Mouse (Mus musculus): ENCODE results near the gene Glp2r.
A peak's percentile ranks its signal among the peaks of the same experiment; 100 is the strongest.

The Glp2r gene

DNA sequence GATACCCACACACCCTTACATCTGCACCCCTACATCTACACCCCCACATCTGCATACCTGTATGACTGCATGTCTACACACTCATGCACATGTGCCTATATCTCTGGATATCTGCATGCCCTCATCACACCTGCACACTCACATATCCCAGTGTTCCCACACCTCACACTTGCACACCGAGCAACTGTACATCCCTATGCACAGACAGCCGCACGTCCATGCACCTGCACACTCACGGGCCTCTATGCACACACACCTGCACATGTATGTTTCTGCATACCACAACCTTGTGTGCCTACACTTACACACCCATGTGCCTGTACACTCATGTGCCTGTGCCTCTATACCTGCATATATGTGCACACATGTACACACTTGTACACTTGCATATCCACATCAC is 107.5 kb downstream of the Glp2r start:
- no peak for DNase-seq (ENCODE audit: low spot score in 2 of 2)

- DNase-seq (ENCODE audit: low spot score in 2 of 2), result no peak
These were observed 109.5 kb downstream of the Glp2r start for GRCm38 (mm10) chr11:67661465-67661864.

DNA sequence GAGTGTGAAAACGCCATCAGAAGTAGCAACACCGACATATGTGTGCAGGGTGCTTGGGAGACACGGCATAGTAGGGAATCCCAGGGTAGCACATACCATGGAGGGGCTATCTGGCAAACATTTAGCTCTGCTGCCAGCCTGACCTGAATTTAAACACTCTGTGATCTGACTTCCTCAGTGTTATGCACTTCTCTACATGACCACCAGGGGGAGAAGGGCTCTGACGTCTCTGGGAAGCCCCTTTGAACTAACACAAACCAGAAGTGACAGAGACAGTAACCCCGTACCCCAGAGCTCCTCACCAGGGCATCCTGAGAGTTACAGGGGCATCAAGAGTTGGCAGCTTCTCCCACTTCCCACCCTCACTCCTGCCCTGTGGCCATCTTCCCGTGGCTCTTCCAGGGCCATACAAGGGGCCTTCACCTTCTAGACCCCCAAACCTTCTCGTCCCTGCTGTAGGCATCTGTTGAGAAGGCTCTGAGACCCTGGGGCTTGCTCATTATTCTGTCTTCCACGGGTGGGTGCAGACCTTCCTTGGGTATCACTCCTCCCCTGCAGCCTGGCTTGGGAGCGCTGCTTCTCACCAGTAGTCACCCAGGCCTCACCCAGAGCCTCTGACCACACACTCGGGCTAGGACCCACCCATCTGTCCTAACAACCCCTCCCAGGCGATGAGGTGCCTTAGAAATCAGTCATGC is 113.1 kb downstream of the Glp2r start:
- DNase-seq (ENCODE audit: low spot score in 2 of 2), result peak; percentile 27 to 30

DNA sequence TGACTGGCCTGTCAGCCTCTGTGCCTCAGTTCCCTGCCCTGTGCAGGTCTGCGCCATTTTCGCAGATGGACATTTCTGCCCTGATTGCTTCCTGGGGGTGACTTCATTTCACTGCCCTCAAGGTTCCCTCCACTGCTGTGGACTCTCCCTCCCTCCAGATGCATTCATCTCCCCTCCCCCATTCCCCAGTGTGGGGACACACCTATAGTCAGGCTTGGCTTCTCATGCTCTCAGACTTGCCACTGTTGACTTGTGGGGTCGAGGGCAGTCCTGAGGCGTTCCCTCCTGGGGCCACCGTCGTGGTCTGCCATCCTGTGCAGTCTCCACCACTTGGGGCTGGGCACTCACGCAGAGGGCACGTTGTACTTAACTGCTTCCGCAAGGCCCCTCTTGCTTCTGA is 114.1 kb downstream of the Glp2r start:
- no peak for DNase-seq (ENCODE audit: low spot score in 2 of 2)

DNA sequence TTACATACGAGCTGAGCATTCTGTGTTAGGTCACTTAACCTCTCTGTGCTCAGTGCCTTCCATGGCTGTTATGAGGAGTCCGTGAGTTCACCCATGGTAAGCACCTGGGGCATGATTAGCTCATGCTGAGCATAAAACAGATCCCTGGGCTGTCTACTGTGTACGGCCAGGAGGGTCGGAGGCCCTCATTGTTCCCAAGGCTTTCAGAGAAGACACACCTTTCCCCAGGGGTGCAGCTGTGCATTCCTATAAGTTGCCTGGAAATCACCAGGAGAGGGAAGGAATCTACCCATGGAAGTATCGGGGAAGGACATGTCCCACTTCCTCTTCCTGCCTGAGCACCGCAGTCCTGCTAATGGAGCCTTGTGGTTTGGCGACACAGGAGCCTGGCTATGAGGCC is 114.6 kb downstream of the Glp2r start:
- no peak for DNase-seq (ENCODE audit: low spot score in 2 of 2)

- DNase-seq (ENCODE audit: low spot score in 2 of 2), result no peak
These were observed 115.6 kb downstream of the Glp2r start for GRCm38 (mm10) chr11:67655236-67655959.

- no peak for DNase-seq (ENCODE audit: low spot score in 2 of 2)
These were observed 116.4 kb downstream of the Glp2r start for GRCm38 (mm10) chr11:67654514-67654913.

- no peak for DNase-seq (ENCODE audit: low spot score in 2 of 2)
These were observed 117.3 kb downstream of the Glp2r start for GRCm38 (mm10) chr11:67653521-67654090.

DNA sequence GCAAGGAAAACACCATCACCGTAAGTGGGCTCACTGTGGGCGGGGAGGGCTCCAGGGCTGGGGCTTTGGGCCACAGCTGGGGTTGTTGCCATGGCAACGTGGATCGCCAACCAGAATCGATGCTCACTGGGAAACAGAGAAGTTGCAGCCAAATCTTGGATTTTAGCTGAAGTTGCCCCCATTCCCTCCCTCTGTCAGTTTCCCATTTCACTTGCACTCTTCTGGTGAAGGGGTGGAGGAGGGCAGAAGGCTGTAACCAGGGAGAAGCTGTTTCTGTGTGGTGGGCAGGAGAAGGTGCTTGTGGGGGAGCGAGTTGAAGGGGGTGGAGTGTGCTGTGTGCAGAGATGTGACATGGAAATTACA is 118.1 kb downstream of the Glp2r start:
- no peak for DNase-seq (ENCODE audit: low spot score in 2 of 2)

DNA sequence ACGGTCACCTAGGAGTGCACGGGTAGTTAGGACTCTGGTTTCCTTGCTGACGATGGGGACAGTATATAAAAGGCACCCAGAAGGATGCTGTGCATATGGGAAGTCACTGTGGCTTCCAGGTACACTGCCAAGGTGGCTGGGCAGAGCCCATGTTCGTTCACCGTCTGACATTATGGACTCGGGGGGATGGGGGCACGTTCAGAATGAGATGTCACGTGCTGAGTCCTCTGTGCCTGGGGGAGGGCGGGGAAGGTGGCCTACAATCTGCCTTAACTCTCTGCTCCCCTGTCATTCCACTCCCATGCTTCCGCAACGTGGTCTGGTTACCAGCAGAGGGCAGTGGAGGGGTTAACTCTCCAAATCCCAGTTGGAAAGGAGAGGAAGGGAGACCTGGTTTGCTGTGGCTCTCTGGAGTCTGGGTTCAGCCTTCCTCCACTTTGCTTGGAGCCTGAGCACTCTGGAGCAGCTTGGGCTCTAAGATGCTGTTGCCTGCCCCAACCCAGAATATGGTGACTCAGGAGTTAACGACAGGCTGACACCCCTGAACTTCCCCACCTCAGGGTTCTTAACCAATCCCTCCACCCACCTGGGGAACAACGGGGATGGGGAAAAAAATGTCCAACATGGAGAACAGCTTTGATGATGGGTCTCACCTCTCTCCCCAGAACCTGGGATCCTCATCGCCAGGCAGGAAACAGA is 118.6 kb downstream of the Glp2r start:
- no peak for DNase-seq (ENCODE audit: low spot score in 2 of 2)

DNA sequence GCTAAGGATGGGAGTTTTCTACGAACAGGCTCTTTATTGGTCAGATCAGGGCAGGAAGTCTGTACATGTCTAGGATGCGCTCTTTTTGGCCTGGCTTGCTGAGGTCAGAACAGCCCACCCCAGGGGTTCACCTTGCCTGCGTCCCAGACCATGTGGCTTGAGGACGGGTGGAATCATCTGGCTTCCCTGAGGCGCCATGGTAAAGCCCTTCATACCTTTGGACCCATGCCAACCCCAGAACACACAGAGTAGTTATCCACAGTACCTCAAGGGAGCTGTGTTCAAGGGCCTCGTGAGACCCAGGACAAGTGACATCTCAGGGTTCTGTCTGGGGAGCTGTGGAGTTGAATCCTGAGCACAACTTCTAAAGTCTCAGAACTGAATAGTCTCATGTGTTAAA is 119.2 kb downstream of the Glp2r start:
- no peak for DNase-seq (ENCODE audit: low spot score in 2 of 2)

- DNase-seq (ENCODE audit: low spot score in 2 of 2), result no peak
These were observed 120.8 kb downstream of the Glp2r start for GRCm38 (mm10) chr11:67649971-67650707.

GRCm38 (mm10) chr11:67648651-67649407 is 122.1 kb downstream of the Glp2r start:
- no peak for DNase-seq (ENCODE audit: low spot score in 2 of 2)

- peak; percentile 19 to 29 for DNase-seq (ENCODE audit: low spot score in 2 of 2)
These were observed 123.2 kb downstream of the Glp2r start for GRCm38 (mm10) chr11:67647745-67648144.

GRCm38 (mm10) chr11:67644632-67645149 is 126.3 kb downstream of the Glp2r start:
- no peak for DNase-seq (ENCODE audit: low spot score in 2 of 2)

DNA sequence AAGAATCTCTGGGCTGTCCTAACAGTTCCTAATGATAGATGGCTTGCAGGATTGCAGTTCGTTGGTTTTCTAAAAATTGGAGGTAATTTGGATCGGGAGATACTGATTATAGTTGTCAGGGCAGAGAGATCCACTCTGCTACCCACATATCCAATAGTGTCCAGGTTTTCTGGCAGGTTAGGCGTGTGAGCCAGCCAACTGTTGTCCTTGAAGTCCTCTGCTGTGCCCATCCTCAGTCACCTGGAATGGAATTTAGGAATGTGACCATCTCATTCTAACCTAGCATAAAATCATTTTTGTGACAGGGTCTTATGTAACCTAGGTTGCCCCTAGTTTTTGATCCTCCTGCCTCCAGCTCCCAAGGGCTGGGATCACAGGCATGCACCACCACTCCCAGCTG is 127.5 kb downstream of the Glp2r start:
- no peak for DNase-seq (ENCODE audit: low spot score in 2 of 2)

DNA sequence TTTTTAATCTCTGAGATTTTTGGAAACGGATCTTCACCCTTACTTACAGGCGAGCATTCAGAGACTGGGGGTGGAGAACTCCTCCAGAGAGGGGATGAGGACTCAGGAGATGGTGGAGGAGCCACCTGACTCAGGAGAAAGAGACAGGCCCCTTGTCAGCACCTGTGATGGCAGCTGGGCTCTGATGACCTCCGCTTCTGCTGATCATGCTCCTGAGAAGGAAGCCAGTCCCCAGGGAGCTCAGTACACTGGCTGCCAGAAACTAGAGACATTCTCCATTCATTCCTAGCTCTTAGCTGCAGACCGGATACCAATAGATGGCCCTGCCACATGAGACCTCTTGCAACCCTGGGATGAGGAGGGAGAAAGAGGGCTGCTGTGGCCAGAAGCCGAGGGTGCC is 128.1 kb downstream of the Glp2r start:
- no peak for DNase-seq (ENCODE audit: low spot score in 2 of 2)

- no peak for DNase-seq (ENCODE audit: low spot score in 2 of 2)
These were observed 128.5 kb downstream of the Glp2r start for GRCm38 (mm10) chr11:67642421-67642820.

DNA sequence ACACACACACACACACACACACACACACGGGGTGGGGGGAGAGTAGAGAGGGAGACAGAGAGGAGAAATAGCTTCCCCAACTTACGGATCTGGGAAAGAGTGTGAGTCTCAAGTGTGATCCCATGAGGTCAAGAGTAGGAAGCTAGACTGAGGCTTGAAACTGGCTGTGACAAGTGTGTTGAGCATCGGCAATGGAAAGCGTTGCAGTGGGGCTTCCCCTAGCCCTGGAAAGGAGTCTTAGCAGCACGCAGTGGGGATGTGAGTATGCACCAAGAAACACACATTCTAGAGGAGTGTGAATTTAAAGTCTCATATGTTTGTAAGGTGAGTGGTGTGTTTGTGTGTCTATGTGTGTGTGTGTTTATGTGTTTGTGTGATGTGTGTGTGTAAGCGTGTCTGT is 130.7 kb downstream of the Glp2r start:
- DNase-seq (ENCODE audit: low spot score in 2 of 2), result no peak

DNA sequence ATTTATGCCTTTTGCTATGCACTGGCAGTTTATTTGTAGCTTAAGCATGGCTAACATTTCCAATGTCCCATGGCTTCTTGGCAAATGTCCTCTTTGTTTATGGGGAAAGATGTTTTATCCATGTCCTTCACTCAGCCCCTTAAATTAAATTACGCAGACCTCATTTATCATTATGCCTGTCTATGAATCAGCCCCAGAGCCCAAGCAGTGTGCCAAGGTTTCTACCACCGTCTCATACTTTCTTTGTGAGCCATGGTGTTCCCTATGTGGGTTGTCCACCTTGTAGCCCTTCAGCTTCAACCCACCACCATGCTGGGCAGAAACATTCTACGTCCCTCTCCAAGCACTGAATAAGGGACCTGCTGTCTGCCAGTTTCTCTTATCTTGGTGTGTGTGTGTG is 132.6 kb downstream of the Glp2r start:
- DNase-seq (ENCODE audit: low spot score in 2 of 2), result no peak
